Mouse (Mus musculus) C2C12 (cell line): ENCODE results near the gene Pecr.
"Not testable (repeated sequence)": the region's sequence is repeated elsewhere in the genome, so short reads cannot be mapped to it uniquely, and the experiment has no call there.

Source experiments
- CTCF ChIP-seq: IDR thresholded peaks from one replicate; pipeline ENCODE4 v1.5.1; 2011; ENCODE audit not compliant: control insufficient read depth, insufficient read depth, insufficient read length
- MAX ChIP-seq: IDR thresholded peaks from one replicate; pipeline ENCODE4 v1.6.1; 2011; ENCODE audit warnings: mild to moderate bottlenecking, control low read depth
- USF1 ChIP-seq: IDR thresholded peaks from one replicate; pipeline ENCODE4 v1.6.1; 2011; ENCODE audit warnings: low read depth, mild to moderate bottlenecking, control low read depth, moderate library complexity

DNA sequence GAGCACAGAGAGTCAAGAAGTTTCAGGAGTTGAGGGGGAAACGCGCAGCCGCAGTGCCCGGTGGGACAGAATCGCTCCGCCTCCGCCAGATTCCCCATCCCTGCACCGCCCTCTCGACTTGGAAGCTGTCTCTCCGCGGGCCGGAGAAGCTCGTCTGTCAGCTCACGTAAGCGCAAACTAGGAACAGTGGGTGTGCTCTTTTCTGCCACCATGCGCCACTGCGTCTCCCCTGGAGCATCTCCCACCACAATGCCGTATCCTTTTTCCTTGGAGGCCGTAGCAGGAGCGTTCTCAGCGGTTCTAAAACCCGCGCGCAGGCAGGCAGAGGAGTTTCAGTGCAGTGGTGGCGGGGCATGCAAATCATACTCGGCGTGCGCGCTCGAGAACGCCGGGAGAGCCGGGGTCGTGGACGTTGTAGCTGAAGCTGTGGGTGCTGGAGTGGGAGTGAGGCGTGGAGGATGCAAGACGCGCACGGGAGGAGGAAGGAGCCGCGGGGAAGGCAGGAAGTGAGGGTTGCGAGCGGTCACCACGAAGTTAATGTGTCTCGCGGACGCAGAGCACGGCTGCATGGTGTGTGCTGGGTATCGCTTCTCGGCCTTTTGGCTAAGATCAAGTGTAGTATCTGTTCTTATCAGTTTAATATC, 47.6 kb downstream of the Pecr start:
- TF ChIP-seq CTCF, USF1: not testable (repeated sequence)
- TF ChIP-seq MAX = peak; percentile 48
